Mouse (Mus musculus) liver, postnatal 0 days (tissue): ENCODE results near the gene Ube2c.

ENCODE experiments used
- CTCF ChIP-seq: sonication (generic); IDR thresholded peaks from 2 replicates; pipeline ENCODE4 v1.5.1; 2016; ENCODE audit warnings: antibody characterized with exemption, low read depth
- EP300 ChIP-seq: IDR thresholded peaks from 2 replicates; pipeline ENCODE4 v1.6.1; 2016; ENCODE audit warnings: antibody characterized with exemption, low read depth, mild to moderate bottlenecking

DNA sequence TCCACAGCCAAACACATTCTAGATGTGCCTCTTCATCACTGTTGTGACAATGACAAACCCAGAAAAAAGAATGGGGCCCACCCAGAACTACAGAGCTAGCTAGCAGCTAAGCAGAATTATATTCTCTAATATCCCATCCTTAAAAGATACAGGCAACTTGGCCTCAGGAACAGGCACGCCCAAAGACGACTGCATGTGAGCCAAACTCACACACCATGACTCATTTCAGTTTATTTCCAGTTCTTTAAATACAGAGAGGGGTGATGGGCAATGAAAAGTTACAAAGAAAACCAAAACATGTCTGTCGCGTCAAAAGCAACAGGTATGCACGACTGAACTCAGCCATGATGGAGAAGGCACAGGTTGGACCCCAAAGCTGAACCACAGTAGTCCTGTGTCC lies 34.3 kb upstream of the Ube2c start:
- TF ChIP-seq CTCF (no peak), EP300 (no peak)
